Mouse (Mus musculus): ENCODE data around the gene Aim2. TPM values are rescaled to one million over a fixed set of nuclear protein-coding genes. Genes with fewer than 3 reads are reported as not detected.

Aim2 gene
- polyA plus RNA-seq (2012; rRNA removed) = 9.4 and 19.9 TPM in 2 replicates

GRCm38 (mm10) chr1:173350372-173350957, at the start of gene Aim2:
Aim2 (plus strand) TSS chr1:173350879.

GRCm38 (mm10) chr1:173333312-173334253, 17.1 kb upstream of the Aim2 start, which contains the start of gene Ackr1:
Ackr1 (minus strand) TSS chr1:173333750.

GRCm38 (mm10) chr1:173367356-173368046, 16.8 kb downstream of the Aim2 start, which contains the start of gene Cadm3:
Cadm3 (minus strand) TSS chr1:173367695.

GRCm38 (mm10) chr1:173490812-173491480, 140.3 kb downstream of the Aim2 start, which contains the start of gene Ifi206:
Ifi206 (minus strand) TSS chr1:173491041.

Other genes with a start within 250 kb of the Aim2 start
- not detected in 2 replicates for gene Olfr1408, start 213.5 kb upstream of the Aim2 start, polyA plus RNA-seq (2012; rRNA removed)
- gene Olfr1406, start 160.2 kb upstream of the Aim2 start, polyA plus RNA-seq (2012; rRNA removed) = 0.06 TPM in 1 of 2 replicates, not detected in the other
- gene Olfr218, start 153.1 kb upstream of the Aim2 start, polyA plus RNA-seq (2012; rRNA removed) = not detected in 2 replicates
- not detected in 2 replicates for gene Olfr1404, start 138.5 kb upstream of the Aim2 start, polyA plus RNA-seq (2012; rRNA removed)
- not detected in 2 replicates for gene Fcer1a, start 123.7 kb upstream of the Aim2 start, polyA plus RNA-seq (2012; rRNA removed)
- not detected in 2 replicates for gene Olfr418, start 84.9 kb upstream of the Aim2 start, polyA plus RNA-seq (2012; rRNA removed)
- not detected in 2 replicates for gene Mptx2, start 73.1 kb upstream of the Aim2 start, polyA plus RNA-seq (2012; rRNA removed)
- gene Ackr1, start 17.1 kb upstream of the Aim2 start, polyA plus RNA-seq (2012; rRNA removed) = 16.7 and 23.4 TPM in 2 replicates
- 27.7 and 49.3 TPM in 2 replicates for gene Cadm3, start 16.8 kb downstream of the Aim2 start, polyA plus RNA-seq (2012; rRNA removed)
- 0.02 and 0.06 TPM in 2 replicates for gene Ifi206, start 140.2 kb downstream of the Aim2 start, polyA plus RNA-seq (2012; rRNA removed)
- not detected in 2 replicates for gene Ifi214, start 185.1 kb downstream of the Aim2 start, polyA plus RNA-seq (2012; rRNA removed)
- gene Ifi213, start 248.4 kb downstream of the Aim2 start, polyA plus RNA-seq (2012; rRNA removed) = not detected in 2 replicates

Measured in central nervous system, embryonic 11.5 days (tissue).